Mouse (Mus musculus) left cerebral cortex, adult 2 months (tissue): ENCODE measurements around the gene Hist1h2be. TPM values are rescaled to one million over a fixed set of nuclear protein-coding genes. Genes with fewer than 3 reads are reported as not detected.

Experiments used
- DNase-seq, 2 experiments: peaks; one replicate each; pipeline ENCODE4 v3.0.0; 2021 to 2022; ENCODE audit warnings: low spot score in 2 of 2, mixed read lengths in 1 of 2; ENCODE audit errors: extremely low spot score in 1 of 2
- H3K27ac ChIP-seq: fragments of 200-600 bp; 2 replicates; pipeline ENCODE4 v1.8.1; 2022
- H3K4me3 ChIP-seq: fragments of 200-600 bp; 2 replicates; pipeline ENCODE4 v1.8.1; 2022
- CTCF ChIP-seq: fragments of 200-600 bp; IDR thresholded peaks from 2 replicates; pipeline ENCODE4 v1.8.1; 2022; ENCODE audit warnings: antibody characterized with exemption, mild to moderate bottlenecking, moderate library complexity
- intact Hi-C: fragments of 180-260 bp; cut with DNase I; formaldehyde crosslinking; loops from one replicate; pipeline ENCODE4 v1.15.1; 2025
- long read RNA-seq, 2 experiments: library from polyadenylated mRNA; stranded (forward); transcript quantifications; one replicate each; pipeline ENCODE4 v2.0.0; 2021; ENCODE audit warnings: borderline mapping rate in 2 of 2
- total RNA-seq, 2 experiments: library from RNA; stranded (reverse); gene quantifications; 2 replicates each; pipeline ENCODE4 v1.2.3; 2021

Hist1h2be gene
- 1 to 10 TPM; 5.4 to 7.9 TPM for total RNA-seq
- long read RNA-seq, experiment 1, partial matches to known transcripts: 0 of 1 reads
- long read RNA-seq, experiment 1, other reads (novel, unspliced or antisense): 1 of 1 reads
- long read RNA-seq, experiment 2, partial matches to known transcripts: 0 of 1 reads
- long read RNA-seq, experiment 2, other reads (novel, unspliced or antisense): 0 of 1 reads

- DNase-seq: peak; percentile 52 to 61
- peak within 1 kb of the TSS; percentile 90 for H3K27ac ChIP-seq
- no peak for TF ChIP-seq CTCF
- intact Hi-C loops: loop anchor here (1.0 to 10.0 kb wide), 8 partner anchors 34 to 1910 kb away; partner anchors contain the start of genes Hist1h1b, Hist1h1c, Hist1h1t and Hist1h2an
- H3K4me3 ChIP-seq: peak within 1 kb of the TSS; percentile 76
Measured at GRCm38 (mm10) chr13:23620733-23621531, at the start of gene Hist1h2be. TSS of gene Hist1h2be (minus strand) at chr13:23621124.

- H3K4me3 ChIP-seq: no peak overlapping the region
- TF ChIP-seq CTCF: no peak
- intact Hi-C loops: no loop called here
- no peak overlapping the region for H3K27ac ChIP-seq
- DNase-seq: no peak
Measured at GRCm38 (mm10) chr13:23662536-23662935, 41.6 kb upstream of the Hist1h2be start.

GRCm38 (mm10) chr13:23659636-23660366 is 38.9 kb upstream of the Hist1h2be start:
- no peak overlapping the region for H3K4me3 ChIP-seq
- H3K27ac ChIP-seq: no peak overlapping the region
- intact Hi-C loops: no loop called here
- no peak for DNase-seq
- TF ChIP-seq CTCF: no peak

- no peak overlapping the region for H3K27ac ChIP-seq
- no peak for DNase-seq
- TF ChIP-seq CTCF: peak; percentile 54
- no peak overlapping the region for H3K4me3 ChIP-seq
- intact Hi-C loops: no loop called here
Measured at GRCm38 (mm10) chr13:23630653-23631052, 9.7 kb upstream of the Hist1h2be start.

- H3K4me3 ChIP-seq: peak overlapping the region; percentile 76
- peak overlapping the region; percentile 84 for H3K27ac ChIP-seq
- intact Hi-C loops: loop anchor here (2.0 to 10.0 kb wide), 4 partner anchors 74 to 1870 kb away; partner anchors contain the start of genes Hist1h1b, Hist1h1c, Hist1h1t and Hist1h2ak
- DNase-seq: no peak
- no peak for TF ChIP-seq CTCF
Measured at GRCm38 (mm10) chr13:23622861-23623450, 2.0 kb upstream of the Hist1h2be start.

DNA sequence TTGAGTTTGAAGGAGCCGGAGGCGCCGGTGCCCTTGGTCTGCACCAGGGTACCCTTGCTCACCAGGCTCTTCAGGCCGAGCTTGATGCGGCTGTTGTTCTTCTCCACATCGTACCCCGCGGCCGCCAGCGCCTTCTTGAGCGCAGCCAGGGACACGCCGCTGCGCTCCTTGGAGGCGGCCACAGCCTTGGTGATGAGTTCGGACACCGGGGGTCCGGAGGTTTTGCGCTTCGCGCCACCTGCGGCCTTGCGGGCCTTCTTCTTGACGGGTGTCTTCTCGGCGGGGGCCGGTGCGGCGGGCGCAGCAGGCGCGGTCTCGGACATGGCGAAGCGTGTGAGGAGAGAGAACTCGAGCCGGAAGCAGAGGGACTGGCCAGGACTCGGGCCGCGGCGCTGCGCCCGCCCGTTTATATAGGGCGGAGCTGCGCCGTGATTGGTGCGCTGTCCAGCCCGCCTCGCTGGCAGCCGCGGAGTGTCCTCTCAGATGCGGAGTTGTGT is 1.3 kb upstream of the Hist1h2be start, which contains the start of gene Hist1h1e:
Gene Hist1h1e (minus strand): TSS at position 384 of the 497 bp plus-strand sequence.
- Histone ChIP-seq H3K4me3 (peak within 1 kb of the TSS; percentile 76), H3K27ac (peak within 1 kb of the TSS; percentile 90)
- DNase-seq: peak; percentile 86 to 88
- intact Hi-C loops: loop anchor here (2.0 to 10.0 kb wide), 4 partner anchors 75 to 1869 kb away; partner anchors contain the start of genes Hist1h1b, Hist1h1c, Hist1h1t and Hist1h2ak

GRCm38 (mm10) chr13:23621532-23622174 is 729 bp upstream of the Hist1h2be start:
- no peak for TF ChIP-seq CTCF
- Histone ChIP-seq H3K27ac (peak overlapping the region; percentile 90), H3K4me3 (peak overlapping the region; percentile 76)
- intact Hi-C loops: loop anchor here (1.0 to 10.0 kb wide), 9 partner anchors 35 to 1911 kb away; partner anchors contain the start of genes Hist1h1b, Hist1h1c, Hist1h1t and Hist1h2ak
- peak; percentile 54 to 69 for DNase-seq

DNA sequence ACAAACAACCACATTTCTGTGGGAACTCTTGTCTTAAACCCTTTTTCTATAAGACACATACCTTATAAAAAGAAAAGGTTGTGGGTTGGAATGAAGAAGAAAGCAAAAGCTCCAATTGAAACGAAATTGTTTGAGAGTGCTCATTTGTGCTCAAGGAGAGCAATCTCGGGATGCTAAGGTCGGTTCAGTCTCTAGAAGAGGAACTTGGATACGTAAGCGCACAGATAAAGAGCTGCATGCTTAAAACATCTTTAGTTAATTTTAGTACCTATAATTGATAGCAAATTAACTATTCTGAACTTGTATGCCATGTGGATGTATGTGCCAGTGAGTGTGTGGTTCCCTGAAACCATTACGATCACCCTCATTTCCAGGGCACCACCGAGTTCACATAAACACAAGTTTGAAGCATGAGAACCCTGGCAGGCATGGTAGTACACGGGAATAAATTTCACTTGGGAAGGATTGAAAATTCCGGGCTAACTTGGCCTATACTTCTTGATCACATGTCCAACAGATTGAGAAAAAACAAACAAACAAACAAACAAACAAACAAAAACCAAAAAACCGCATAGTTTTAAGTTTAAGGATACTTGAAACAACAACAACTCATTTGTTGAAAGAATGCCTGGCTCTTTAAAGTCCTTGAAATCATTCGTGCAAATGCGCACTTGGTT is 730 bp downstream of the Hist1h2be start:
- intact Hi-C loops: loop anchor here (2.0 to 10.0 kb wide), 6 partner anchors 33 to 1909 kb away; partner anchors contain the start of genes Hist1h1b, Hist1h1c, Hist1h1t and Hist1h2an
- peak overlapping the region; percentile 90 for H3K27ac ChIP-seq
- no peak for DNase-seq
- H3K4me3 ChIP-seq: peak overlapping the region; percentile 76
- TF ChIP-seq CTCF: no peak

DNA sequence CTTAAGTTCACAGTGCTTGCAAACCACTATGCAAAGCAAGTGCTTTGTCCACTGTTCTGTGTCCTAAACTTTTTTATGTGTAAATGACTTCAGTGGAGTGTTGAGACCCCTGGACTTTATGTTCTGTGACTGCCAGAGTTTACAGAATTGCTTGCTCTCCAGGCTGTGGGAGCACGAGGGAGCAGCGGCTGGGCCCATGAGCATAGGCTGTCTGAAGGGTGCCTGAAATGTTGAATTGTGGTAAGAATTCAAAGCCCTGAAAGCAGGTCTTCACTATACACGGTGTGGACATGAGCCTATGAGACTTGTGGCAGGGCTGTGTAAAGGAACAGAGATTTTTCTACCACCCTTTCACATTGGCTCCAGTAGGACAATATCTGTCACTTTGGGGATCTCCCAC is 9.3 kb downstream of the Hist1h2be start:
- DNase-seq: no peak
- intact Hi-C loops: no loop called here
- TF ChIP-seq CTCF: no peak
- no peak overlapping the region for H3K27ac ChIP-seq
- H3K4me3 ChIP-seq: no peak overlapping the region

DNA sequence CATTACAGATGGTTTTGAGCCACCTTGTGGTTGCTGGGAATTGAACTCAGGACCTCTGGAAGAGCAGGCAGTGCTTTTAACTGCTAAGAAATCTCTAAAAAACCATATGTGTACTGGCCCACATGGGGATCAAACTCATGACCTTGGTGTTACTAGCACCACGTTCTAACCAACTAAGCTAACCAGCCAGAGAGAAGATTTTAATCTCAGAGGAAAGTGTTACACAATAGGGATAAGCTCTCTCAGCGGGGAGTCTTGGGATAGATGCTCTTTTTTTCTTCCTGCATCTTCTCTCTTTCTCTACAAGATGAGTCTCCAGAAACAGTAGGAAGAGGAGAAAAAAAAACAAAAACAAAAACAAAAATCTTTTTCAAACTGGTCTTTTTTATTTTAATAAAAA is 10.5 kb downstream of the Hist1h2be start:
- no peak for DNase-seq
- H3K4me3 ChIP-seq: no peak overlapping the region
- intact Hi-C loops: no loop called here
- H3K27ac ChIP-seq: no peak overlapping the region
- TF ChIP-seq CTCF: no peak
